Mouse (Mus musculus): Measurements from ENCODE around the gene Sptan1.

GRCm38 (mm10) chr2:30076439-30076838 lies 111.1 kb downstream of the Sptan1 start:
- TF ChIP-seq CTCF (IDR thresholded peaks at IDR 0.05) (no peak), EP300 (IDR thresholded peaks at IDR 0.05) (no peak)

All from lung, postnatal 0 days (tissue).